Mouse (Mus musculus) kidney, adult 2 months (tissue): ENCODE results near the gene Olfr1029.

Experiments
- CTCF ChIP-seq: fragments of 200-500 bp; conservative IDR thresholded peaks from 2 replicates; pipeline ENCODE4 v1.5.1; 2011; ENCODE audit warnings: low read depth, mild to moderate bottlenecking, control low read depth, low read length, moderate library complexity, mixed read lengths; ENCODE audit not compliant: insufficient read depth, insufficient read length
- POLR2A ChIP-seq: fragments of 200-500 bp; IDR thresholded peaks from one replicate; pipeline ENCODE4 v1.6.1; 2011; ENCODE audit warnings: low read depth, low read length, control low read depth

DNA sequence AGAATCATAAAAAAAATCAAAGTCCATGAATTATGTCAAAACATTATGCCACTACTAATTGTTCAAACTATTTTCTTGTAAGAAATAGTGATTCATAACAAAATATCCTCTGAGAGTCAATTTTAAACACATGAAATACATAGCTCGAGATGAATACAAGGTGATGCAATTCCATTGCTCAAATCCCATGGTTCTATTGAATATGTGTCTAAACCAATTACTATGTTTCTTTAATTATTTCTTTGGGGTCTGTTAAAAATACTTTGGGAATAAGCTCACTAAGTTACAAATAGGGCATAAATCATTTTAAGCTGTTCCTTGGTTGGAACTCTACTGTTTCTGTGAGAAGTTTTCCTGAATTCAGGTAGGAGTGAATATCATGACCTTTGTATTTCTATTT lies 5.3 kb downstream of the Olfr1029 start, which contains the start of gene Olfr1030:
- no peak for TF ChIP-seq CTCF
- no peak for TF ChIP-seq POLR2A
